16 mouse cellular contexts compared by ENCODE assay signal in the genomic region with DNA sequence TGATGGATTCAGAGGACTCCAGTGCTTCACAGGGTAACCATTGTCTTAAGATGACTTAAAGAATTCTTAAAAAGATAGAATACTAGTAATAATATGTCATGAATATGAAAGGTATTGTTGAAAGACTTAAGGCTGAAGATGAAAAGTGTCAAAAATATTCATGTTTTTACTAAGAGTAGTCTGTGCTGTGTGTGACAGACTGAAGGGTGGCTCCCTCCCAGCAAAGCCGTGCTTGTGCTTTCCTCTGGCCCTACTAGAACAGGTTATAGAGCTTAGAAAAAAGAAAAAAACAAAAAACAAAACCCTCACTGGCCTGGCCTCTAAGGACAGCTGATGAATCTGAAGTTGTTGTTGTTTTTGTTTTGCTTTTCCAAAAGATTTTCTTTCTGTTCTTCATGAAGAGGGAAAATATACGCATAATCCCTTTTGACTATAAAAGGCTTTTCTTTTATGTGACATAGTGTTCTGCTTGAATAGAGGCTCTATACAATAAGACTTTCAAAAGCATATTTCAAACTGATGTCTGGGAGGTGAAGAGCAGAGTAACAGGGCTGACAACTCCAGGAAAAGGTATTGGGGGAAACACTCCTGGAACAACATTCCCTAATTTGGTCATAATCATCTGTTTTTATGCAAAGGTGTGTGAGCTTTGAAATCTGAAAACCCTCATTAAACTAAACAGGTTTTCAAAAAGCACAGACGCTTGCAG.
"Had no signal": no experiment of that assay in that cellular context is flagged by ENCODE, and none has a peak within 500 bp of the region (broad histone marks: within the 10 kb centered on the region; RNA-seq: fewer than 3 reads in every experiment).

No protein-coding gene starts in this region.

- H3K4me1 ChIP-seq: neural tube, embryonic 13.5 days; neural tube, embryonic 15.5 days; stomach, embryonic 15.5 days had no signal

- H3K4me3 ChIP-seq: midbrain, embryonic 10.5 days; myocyte; neural tube, embryonic 13.5 days; neural tube, embryonic 15.5 days; stomach, embryonic 15.5 days had no signal

- H3K27ac ChIP-seq: liver, embryonic 14.5 days; midbrain, embryonic 10.5 days; neural tube, embryonic 13.5 days; neural tube, embryonic 15.5 days; stomach, embryonic 15.5 days; stomach, postnatal 0 days had no signal

- H3K9ac ChIP-seq: liver, embryonic 14.5 days; lung, embryonic 14.5 days; neural tube, embryonic 13.5 days; neural tube, embryonic 15.5 days; stomach, embryonic 15.5 days had no signal

- DNase-seq: lung, adult 18-20 months; lung, embryonic 14.5 days; lung, postnatal 10 days; lung, postnatal 4 days; midbrain, embryonic 14.5 days; right cerebral cortex, postnatal 14 days; thymus, adult 2 months; thymus, postnatal 25 days; thymus, postnatal 4 days had no signal

- H3K27me3 ChIP-seq: neural tube, embryonic 13.5 days; neural tube, embryonic 15.5 days; stomach, embryonic 15.5 days had no signal

- H3K9me3 ChIP-seq: midbrain, embryonic 10.5 days; neural tube, embryonic 13.5 days; neural tube, embryonic 15.5 days; stomach, embryonic 15.5 days had no signal

- H3K4me2 ChIP-seq: lung, embryonic 14.5 days; neural tube, embryonic 13.5 days; neural tube, embryonic 15.5 days; stomach, embryonic 15.5 days had no signal

- H3K36me3 ChIP-seq: midbrain, embryonic 10.5 days; neural tube, embryonic 13.5 days; neural tube, embryonic 15.5 days; stomach, embryonic 15.5 days had no signal
